Mouse (Mus musculus): ENCODE measurements at regions not wholly inside any gene's neighbourhood (a gene's known extent, or its start where the extent isn't known, plus 50 kb on each side); places are given as distances from the start of the nearest gene placed in this dataset.

- DNase-seq (ENCODE audit: low read depth) = no peak
These were observed 67.5 kb downstream of the Lmo4 start for GRCm38 (mm10) chr3:144137483-144137882.

GRCm38 (mm10) chr3:144136432-144136831 lies 68.6 kb downstream of the Lmo4 start:
- DNase-seq (ENCODE audit: low read depth) = no peak

GRCm38 (mm10) chr3:144135646-144136045 lies 69.4 kb downstream of the Lmo4 start:
- DNase-seq (ENCODE audit: low read depth) = no peak

GRCm38 (mm10) chr3:144128042-144128441 lies 77.0 kb downstream of the Lmo4 start:
- DNase-seq (ENCODE audit: low read depth) = no peak

- no peak for DNase-seq (ENCODE audit: low read depth)
These were observed 80.7 kb downstream of the Lmo4 start for GRCm38 (mm10) chr3:144124353-144124752.

- no peak for DNase-seq (ENCODE audit: low read depth)
These were observed 81.5 kb downstream of the Lmo4 start for GRCm38 (mm10) chr3:144123361-144124072.

GRCm38 (mm10) chr3:144119076-144119475 lies 85.9 kb downstream of the Lmo4 start:
- no peak for DNase-seq (ENCODE audit: low read depth)

GRCm38 (mm10) chr3:144113672-144114645 lies 91.1 kb downstream of the Lmo4 start:
- no peak for DNase-seq (ENCODE audit: low read depth)

GRCm38 (mm10) chr3:144110331-144111080 lies 94.5 kb downstream of the Lmo4 start:
- DNase-seq (ENCODE audit: low read depth) = no peak

- no peak for DNase-seq (ENCODE audit: low read depth)
These were observed 95.3 kb downstream of the Lmo4 start for GRCm38 (mm10) chr3:144109769-144110168.

GRCm38 (mm10) chr3:144108310-144108709 lies 96.7 kb downstream of the Lmo4 start:
- DNase-seq (ENCODE audit: low read depth) = no peak

GRCm38 (mm10) chr3:144107664-144108063 lies 97.4 kb downstream of the Lmo4 start:
- peak; percentile 57 for DNase-seq (ENCODE audit: low read depth)

GRCm38 (mm10) chr3:144104366-144104765 lies 100.7 kb downstream of the Lmo4 start:
- DNase-seq (ENCODE audit: low read depth) = no peak

- DNase-seq (ENCODE audit: low read depth) = no peak
These were observed 105.6 kb downstream of the Lmo4 start for GRCm38 (mm10) chr3:144099444-144099843.

GRCm38 (mm10) chr3:144098762-144099161 lies 106.3 kb downstream of the Lmo4 start:
- no peak for DNase-seq (ENCODE audit: low read depth)

- DNase-seq (ENCODE audit: low read depth) = peak; percentile 34
These were observed 113.8 kb downstream of the Lmo4 start for GRCm38 (mm10) chr3:144091231-144091630.

- DNase-seq (ENCODE audit: low read depth) = no peak
These were observed 115.2 kb downstream of the Lmo4 start for GRCm38 (mm10) chr3:144089790-144090256.

- DNase-seq (ENCODE audit: low read depth) = no peak
These were observed 116.6 kb downstream of the Lmo4 start for GRCm38 (mm10) chr3:144088261-144088884.

- no peak for DNase-seq (ENCODE audit: low read depth)
These were observed 117.2 kb downstream of the Lmo4 start for GRCm38 (mm10) chr3:144087771-144088170.

- DNase-seq (ENCODE audit: low read depth) = no peak
These were observed 118.8 kb downstream of the Lmo4 start for GRCm38 (mm10) chr3:144086176-144086575.

- no peak for DNase-seq (ENCODE audit: low read depth)
These were observed 125.1 kb downstream of the Lmo4 start for GRCm38 (mm10) chr3:144079960-144080359.

All from fibroblast of lung, adult 2 months (primary cell).